Mouse (Mus musculus) intestine, embryonic 14.5 days (tissue): ENCODE data around the gene Arap1. TPM values are rescaled to one million over a fixed set of nuclear protein-coding genes. Genes with fewer than 3 reads are reported as not detected.

Experiments
- ATAC-seq: fragments of 200-750 bp; cut with Nextera tagmentation; replicated peaks from 2 replicates; pipeline ENCODE4 v1.8.0; 2017; ENCODE audit warnings: low read depth, moderate number of reproducible peaks, moderate TSS enrichment, moderate library complexity; ENCODE audit not compliant: low FRiP score, low TSS enrichment
- DNase-seq: peaks from one replicate; pipeline ENCODE4 v3.0.0-alpha.2; 2018; ENCODE audit warnings: low spot score
- H3K27ac ChIP-seq: fragments of 300-500 bp; sonication (generic); 2 replicates; pipeline ENCODE4 v1.5.1; 2014; ENCODE audit warnings: low read depth, mild to moderate bottlenecking, control low read depth
- H3K27me3 ChIP-seq: fragments of 300-500 bp; sonication (generic); replicated peaks from 2 replicates; pipeline ENCODE4 v1.6.1; 2014; ENCODE audit warnings: low read length, control low read depth; ENCODE audit not compliant: control insufficient read depth, insufficient read depth
- H3K36me3 ChIP-seq: fragments of 300-500 bp; sonication (generic); 2 replicates; pipeline ENCODE4 v1.6.1; 2014; ENCODE audit warnings: low read length, control low read depth; ENCODE audit not compliant: control insufficient read depth, insufficient read depth
- H3K4me1 ChIP-seq: fragments of 300-500 bp; sonication (generic); replicated peaks from 2 replicates; pipeline ENCODE4 v1.6.1; 2014; ENCODE audit warnings: low read length, control low read depth, mixed read lengths; ENCODE audit not compliant: control insufficient read depth, insufficient read depth
- H3K4me2 ChIP-seq: fragments of 300-500 bp; sonication (generic); 2 replicates; pipeline ENCODE4 v1.6.1; 2014; ENCODE audit warnings: low read length
- H3K4me3 ChIP-seq: fragments of 300-500 bp; sonication (generic); 2 replicates; pipeline ENCODE4 v1.5.1; 2014; ENCODE audit warnings: low read depth, low read length, control low read depth, mixed read lengths
- H3K9ac ChIP-seq: fragments of 300-500 bp; sonication (generic); 2 replicates; pipeline ENCODE4 v1.6.1; 2014; ENCODE audit warnings: mild to moderate bottlenecking, low read length
- H3K9me3 ChIP-seq: fragments of 300-500 bp; sonication (generic); 2 replicates; pipeline ENCODE4 v1.6.1; 2016; ENCODE audit warnings: low read length, control low read depth; ENCODE audit not compliant: control insufficient read depth
- WGBS: fragments of 180-500 bp; shearing (Covaris S2); extraction: QIAGEN DNeasy Blood & Tissue Kit; methylation state at CpG from one replicate; pipeline ENCODE4 v1.1.7; 2014; 5-methylcytosine and 5-hydroxymethylcytosine counted together
- polyA plus RNA-seq: library from polyadenylated mRNA; unstranded; fragments of >200 nt; fragmentation: Nextera tagmentation; extraction: Ambion mirVana; gene quantifications from 2 replicates; pipeline ENCODE4 v1.2.1, GENCODE M21; 2014

Gene Arap1
- polyA plus RNA-seq, 1 experiment from 2014 or later: 70.1 TPM

GRCm38 (mm10) chr7:101426692-101427091 is 78.8 kb downstream of the Arap1 start:
- no peaks in the 10 kb centered on the region for H3K36me3 ChIP-seq
- H3K27me3 ChIP-seq: no peaks in the 10 kb centered on the region
- ATAC-seq: no peak
- H3K4me3 ChIP-seq: no peak overlapping the region
- H3K9ac ChIP-seq: no peak overlapping the region
- WGBS: 67% methylated on average over 8 of the region's 8 CpGs
- H3K4me2 ChIP-seq: no peak overlapping the region
- no peaks in the 10 kb centered on the region for H3K9me3 ChIP-seq
- DNase-seq: no peak
- H3K27ac ChIP-seq: no peak overlapping the region
- H3K4me1 ChIP-seq: no peaks in the 10 kb centered on the region

- H3K36me3 ChIP-seq: no peaks in the 10 kb centered on the region
- WGBS: 10% methylated on average over 2 of the region's 2 CpGs
- no peak for DNase-seq
Observed at GRCm38 (mm10) chr7:101427736-101428135, 79.9 kb downstream of the Arap1 start.

GRCm38 (mm10) chr7:101435038-101435437 is 87.2 kb downstream of the Arap1 start:
- no peak overlapping the region for H3K4me3 ChIP-seq
- H3K9ac ChIP-seq: no peak overlapping the region
- 59% methylated on average over 6 of the region's 6 CpGs for WGBS

More at GRCm38 (mm10) chr7:101427736-101428135, 79.9 kb downstream of the Arap1 start:
- Histone ChIP-seq H3K27me3 (no peaks in the 10 kb centered on the region), H3K4me3 (no peak overlapping the region), H3K4me2 (no peak overlapping the region), H3K27ac (no peak overlapping the region), H3K9me3 (no peaks in the 10 kb centered on the region), H3K9ac (no peak overlapping the region), H3K4me1 (no peaks in the 10 kb centered on the region)
- ATAC-seq: no peak

GRCm38 (mm10) chr7:101437876-101438275 is 90.0 kb downstream of the Arap1 start:
- H3K4me3 ChIP-seq: no peak overlapping the region
- H3K4me2 ChIP-seq: no peak overlapping the region
- H3K9ac ChIP-seq: no peak overlapping the region
- WGBS: 7% methylated on average over 1 of the region's 1 CpGs
- no peak overlapping the region for H3K27ac ChIP-seq
- ATAC-seq (no peak), DNase-seq (peak; percentile 73)
- no peaks in the 10 kb centered on the region for H3K4me1 ChIP-seq
- H3K36me3 ChIP-seq: no peaks in the 10 kb centered on the region
- no peaks in the 10 kb centered on the region for H3K9me3 ChIP-seq
- H3K27me3 ChIP-seq: no peaks in the 10 kb centered on the region

More at GRCm38 (mm10) chr7:101435038-101435437, 87.2 kb downstream of the Arap1 start:
- no peaks in the 10 kb centered on the region for H3K36me3 ChIP-seq
- no peaks in the 10 kb centered on the region for H3K27me3 ChIP-seq
- DNase-seq (no peak), ATAC-seq (no peak)
- H3K4me1 ChIP-seq: no peaks in the 10 kb centered on the region
- H3K4me2 ChIP-seq: no peak overlapping the region
- H3K27ac ChIP-seq: no peak overlapping the region
- no peaks in the 10 kb centered on the region for H3K9me3 ChIP-seq

- no peak for ATAC-seq
- no peak overlapping the region for H3K9ac ChIP-seq
- no peaks in the 10 kb centered on the region for H3K9me3 ChIP-seq
- no peak overlapping the region for H3K27ac ChIP-seq
- 0 out of 2 replicates have a peak, but pooled peaks cover 2% of the 10 kb centered on the region for H3K27me3 ChIP-seq
- DNase-seq: no peak
- no peaks in the 10 kb centered on the region for H3K4me1 ChIP-seq
- no peak overlapping the region for H3K4me2 ChIP-seq
- H3K36me3 ChIP-seq: no peaks in the 10 kb centered on the region
- 70% methylated on average over 10 of the region's 10 CpGs for WGBS
- no peak overlapping the region for H3K4me3 ChIP-seq
Observed at GRCm38 (mm10) chr7:101443093-101443492, 95.2 kb downstream of the Arap1 start.

- H3K9ac ChIP-seq: no peak overlapping the region
- no peak overlapping the region for H3K27ac ChIP-seq
- DNase-seq (no peak), ATAC-seq (no peak)
- H3K4me1 ChIP-seq: no peaks in the 10 kb centered on the region
- H3K36me3 ChIP-seq: no peaks in the 10 kb centered on the region
- H3K4me3 ChIP-seq: no peak overlapping the region
- H3K9me3 ChIP-seq: no peaks in the 10 kb centered on the region
- no peak overlapping the region for H3K4me2 ChIP-seq
- 0 out of 2 replicates have a peak, but pooled peaks cover 2% of the 10 kb centered on the region for H3K27me3 ChIP-seq
- WGBS: 77% methylated on average over 4 of the region's 4 CpGs
Observed at GRCm38 (mm10) chr7:101444211-101444610, 96.3 kb downstream of the Arap1 start.

- WGBS: 41% methylated on average over 3 of the region's 3 CpGs
- H3K4me1 ChIP-seq: no peaks in the 10 kb centered on the region; the same call in 1 of the 2 replicates
- ATAC-seq: no peak
- no peak for DNase-seq
- H3K36me3 ChIP-seq: no peaks in the 10 kb centered on the region
- no peak overlapping the region for H3K9ac ChIP-seq
- no peak overlapping the region for H3K4me2 ChIP-seq
- H3K9me3 ChIP-seq: no peaks in the 10 kb centered on the region
- no peak overlapping the region for H3K27ac ChIP-seq
- no peak overlapping the region for H3K4me3 ChIP-seq
- H3K27me3 ChIP-seq: peaks cover 30% of the 10 kb centered on the region
Observed at GRCm38 (mm10) chr7:101449855-101450254, 102.0 kb downstream of the Arap1 start.

GRCm38 (mm10) chr7:101450422-101451401 is 102.8 kb downstream of the Arap1 start:
- peak; percentile 82 for ATAC-seq
- Histone ChIP-seq H3K9ac (peak overlapping the region; percentile 8; the same call in 1 of the 2 replicates), H3K36me3 (no peaks in the 10 kb centered on the region), H3K9me3 (no peaks in the 10 kb centered on the region), H3K4me2 (peak overlapping the region; percentile 98), H3K4me3 (peak overlapping the region; percentile 59), H3K4me1 (no peaks in the 10 kb centered on the region; the same call in 1 of the 2 replicates), H3K27ac (no peak overlapping the region), H3K27me3 (peaks cover 30% of the 10 kb centered on the region)
- peak; percentile 99 for DNase-seq
- under 1% methylated on average over 66 of the region's 68 CpGs for WGBS
